Mouse (Mus musculus): ENCODE results near the gene Zfyve9.

GRCm38 (mm10) chr4:108593376-108593775 lies 187.2 kb downstream of the Zfyve9 start:
- TF ChIP-seq CTCF (IDR thresholded peaks at IDR 0.05; ENCODE audit: control insufficient read depth, insufficient read depth, low read length), result no peak
- TF ChIP-seq POLR2A (IDR thresholded peaks at IDR 0.05; ENCODE audit: borderline replicate concordance, control insufficient read depth, low read depth, low read length), result no peak
